Mouse (Mus musculus) stomach, postnatal 0 days (tissue): ENCODE measurements around the gene Lgr5. TPM values are rescaled to one million over a fixed set of nuclear protein-coding genes. Genes with fewer than 3 reads are reported as not detected.

Experiments
- ATAC-seq: fragments of 200-750 bp; cut with Nextera tagmentation; 2 replicates; pipeline ENCODE4 v1.8.0; 2017; ENCODE audit not compliant: low FRiP score, low TSS enrichment
- DNase-seq: peaks from one replicate; pipeline ENCODE4 v3.0.0-alpha.2; 2016; ENCODE audit warnings: low spot score
- H3K27ac ChIP-seq: fragments of 300-500 bp; sonication (generic); replicated peaks from 2 replicates; pipeline ENCODE4 v1.5.1; 2014; ENCODE audit warnings: mild to moderate bottlenecking, control low read depth
- H3K27me3 ChIP-seq: fragments of 300-500 bp; sonication (generic); 2 replicates; pipeline ENCODE4 v1.6.1; 2014; ENCODE audit warnings: low read length; ENCODE audit not compliant: control insufficient read depth, insufficient read depth
- H3K36me3 ChIP-seq: fragments of 300-500 bp; sonication (generic); 2 replicates; pipeline ENCODE4 v1.6.1; 2014; ENCODE audit warnings: low read length, mixed read lengths; ENCODE audit not compliant: control insufficient read depth, insufficient read depth
- H3K4me1 ChIP-seq: fragments of 300-500 bp; sonication (generic); replicated peaks from 2 replicates; pipeline ENCODE4 v1.6.1; 2014; ENCODE audit warnings: antibody characterized with exemption; ENCODE audit not compliant: control insufficient read depth, insufficient read depth
- H3K4me2 ChIP-seq: fragments of 300-500 bp; sonication (generic); replicated peaks from 2 replicates; pipeline ENCODE4 v1.6.1; 2014; ENCODE audit warnings: low read depth, mild to moderate bottlenecking, control low read depth, moderate library complexity
- H3K4me3 ChIP-seq: fragments of 300-500 bp; sonication (generic); 2 replicates; pipeline ENCODE4 v1.5.1; 2014; ENCODE audit warnings: low read depth, low read length, control low read depth
- H3K9ac ChIP-seq: fragments of 300-500 bp; sonication (generic); 2 replicates; pipeline ENCODE4 v1.6.1; 2014; ENCODE audit warnings: mild to moderate bottlenecking, low read length, control low read depth, mixed read lengths
- H3K9me3 ChIP-seq: fragments of 300-500 bp; sonication (generic); 2 replicates; pipeline ENCODE4 v1.6.1; 2016; ENCODE audit warnings: low read length; ENCODE audit not compliant: control insufficient read depth
- CTCF ChIP-seq: IDR thresholded peaks from 2 replicates; pipeline ENCODE4 v1.5.1; 2016; ENCODE audit warnings: antibody characterized with exemption, low read depth, mild to moderate bottlenecking, moderate library complexity
- EP300 ChIP-seq: optimal IDR thresholded peaks from 2 replicates; pipeline ENCODE3; 2016; ENCODE audit warnings: antibody characterized with exemption
- WGBS: fragments of 180-500 bp; shearing (Covaris S2); extraction: QIAGEN DNeasy Blood & Tissue Kit; methylation state at CpG from one replicate; pipeline ENCODE4 v1.1.7; 2014; 5-methylcytosine and 5-hydroxymethylcytosine counted together
- polyA plus RNA-seq: library from polyadenylated mRNA; unstranded; fragments of >200 nt; fragmentation: Nextera tagmentation; extraction: Ambion mirVana; gene quantifications from 2 replicates; pipeline ENCODE4 v1.2.1, GENCODE M21; 2015

Gene Lgr5
- polyA plus RNA-seq, 1 experiment from 2014 or later = 2.9 TPM

DNA sequence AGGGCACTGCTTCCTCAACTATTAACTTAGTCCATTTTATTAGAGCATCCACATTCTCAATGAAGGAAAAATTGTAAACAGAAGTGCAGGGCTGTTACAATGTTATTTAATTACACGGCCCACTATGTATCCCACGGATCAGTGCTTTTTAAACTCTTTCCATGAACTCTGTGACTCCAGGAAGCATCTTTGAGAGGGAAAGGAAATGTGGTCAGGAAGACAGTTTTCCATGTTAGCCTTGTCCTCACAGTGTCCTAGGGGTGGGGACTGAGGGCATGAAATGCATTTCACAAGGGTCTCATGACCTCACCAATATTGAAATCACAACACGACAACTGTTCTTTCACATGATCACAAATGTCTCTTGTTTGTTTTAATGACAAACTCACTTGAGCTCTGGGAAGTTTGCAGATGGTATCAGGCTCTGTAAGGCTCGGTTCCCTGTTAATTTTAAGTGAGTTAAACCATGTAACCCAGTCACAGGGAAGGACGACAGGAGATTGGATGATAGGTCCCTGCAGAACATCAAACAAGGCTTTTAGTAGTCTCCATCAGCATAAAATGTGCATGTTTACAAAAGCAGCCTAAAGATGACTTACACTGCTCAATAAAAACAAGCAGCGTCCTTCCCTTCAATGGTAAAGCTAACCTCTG, 130.1 kb downstream of the Lgr5 start:
- DNase-seq (no peak), ATAC-seq (no peak)
- Histone ChIP-seq H3K27me3 (no peaks in the 10 kb centered on the region), H3K9me3 (no peaks in the 10 kb centered on the region), H3K4me1 (no peaks in the 10 kb centered on the region), H3K9ac (no peak overlapping the region), H3K36me3 (no peaks in the 10 kb centered on the region), H3K4me3 (no peak overlapping the region), H3K27ac (no peak overlapping the region), H3K4me2 (no peak overlapping the region)
- TF ChIP-seq EP300 (no peak), CTCF (no peak)
- 39% methylated on average over 6 of the region's 6 CpGs for WGBS

DNA sequence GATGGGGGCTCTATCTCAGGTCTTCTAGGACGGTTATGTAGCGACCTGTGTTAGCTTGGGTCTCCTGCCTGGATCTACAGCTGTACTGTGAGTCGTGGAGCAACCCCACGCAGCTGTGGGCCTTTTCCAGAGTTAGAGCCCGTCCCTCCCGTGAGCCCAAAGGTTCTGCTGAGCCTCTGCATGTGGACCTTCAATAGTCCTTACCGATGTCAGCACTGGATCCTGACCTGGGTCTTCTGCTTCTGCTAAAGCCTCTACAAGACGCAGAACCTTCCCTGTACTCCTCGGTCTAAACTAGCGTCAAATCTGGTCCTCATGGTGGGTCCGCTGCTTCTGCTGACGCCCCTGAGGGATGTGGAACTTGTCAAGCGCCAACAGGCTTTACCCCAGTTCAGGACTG, 139.0 kb downstream of the Lgr5 start:
- Histone ChIP-seq H3K27ac (no peak overlapping the region), H3K4me1 (no peaks in the 10 kb centered on the region), H3K4me2 (no peak overlapping the region), H3K9me3 (no peaks in the 10 kb centered on the region), H3K27me3 (no peaks in the 10 kb centered on the region), H3K9ac (no peak overlapping the region), H3K36me3 (no peaks in the 10 kb centered on the region), H3K4me3 (no peak overlapping the region)
- TF ChIP-seq CTCF (no peak), EP300 (no peak)
- 88% methylated on average over 13 of the region's 13 CpGs for WGBS
- ATAC-seq (no peak), DNase-seq (no peak)

DNA sequence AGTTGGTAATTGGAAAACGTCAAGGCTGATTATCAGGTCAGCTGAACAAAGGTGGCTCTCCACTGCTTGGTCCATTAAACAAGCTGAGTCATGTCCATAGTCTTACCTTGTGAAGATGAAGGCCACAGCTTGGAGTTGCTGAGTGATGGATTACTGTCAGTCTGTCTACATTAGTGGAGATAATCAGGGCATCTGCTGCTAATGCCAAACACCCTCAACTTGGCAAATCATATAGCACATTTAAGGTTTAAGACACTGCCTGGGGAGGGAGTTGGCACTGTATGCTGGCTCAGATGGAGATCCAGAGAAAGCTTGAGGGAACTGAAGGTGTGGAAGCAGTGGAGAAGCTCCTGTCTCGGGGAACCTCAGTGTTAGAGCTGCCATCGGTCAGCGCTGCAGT, 150.3 kb downstream of the Lgr5 start:
- peaks cover 4% of the 10 kb centered on the region; the same call in 1 of the 2 replicates for H3K36me3 ChIP-seq
- no peak for DNase-seq
- 88% methylated on average over 4 of the region's 4 CpGs for WGBS

DNA sequence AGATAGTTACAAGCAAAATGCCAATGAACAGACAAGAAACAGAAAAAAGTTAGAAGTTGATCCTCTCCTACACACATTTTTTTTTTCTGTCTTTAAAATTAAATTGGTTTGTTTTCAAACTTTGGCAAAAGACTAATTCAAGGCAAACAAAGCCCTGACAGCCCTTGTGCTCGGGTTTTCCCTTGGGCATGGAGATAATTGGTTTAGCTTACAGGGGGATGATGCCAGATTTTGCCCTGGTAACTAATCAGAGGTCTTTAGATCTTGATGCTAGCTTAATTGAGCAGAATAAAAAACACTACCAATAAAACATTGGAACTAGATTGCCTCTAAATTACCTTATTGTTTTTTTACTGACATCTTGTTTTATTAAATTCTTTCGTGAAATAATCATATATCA, 162.2 kb downstream of the Lgr5 start:
- DNase-seq = no peak
- TF ChIP-seq CTCF (no peak), EP300 (no peak)

More for the DNA sequence above, 150.3 kb downstream of the Lgr5 start:
- no peak overlapping the region for H3K4me3 ChIP-seq
- TF ChIP-seq EP300 = no peak
- no peak for TF ChIP-seq CTCF
- H3K27me3 ChIP-seq = no peaks in the 10 kb centered on the region
- H3K4me2 ChIP-seq = no peak overlapping the region
- no peak overlapping the region for H3K27ac ChIP-seq
- H3K9ac ChIP-seq = no peak overlapping the region
- H3K4me1 ChIP-seq = no peaks in the 10 kb centered on the region
- no peaks in the 10 kb centered on the region for H3K9me3 ChIP-seq
- ATAC-seq = no peak

DNA sequence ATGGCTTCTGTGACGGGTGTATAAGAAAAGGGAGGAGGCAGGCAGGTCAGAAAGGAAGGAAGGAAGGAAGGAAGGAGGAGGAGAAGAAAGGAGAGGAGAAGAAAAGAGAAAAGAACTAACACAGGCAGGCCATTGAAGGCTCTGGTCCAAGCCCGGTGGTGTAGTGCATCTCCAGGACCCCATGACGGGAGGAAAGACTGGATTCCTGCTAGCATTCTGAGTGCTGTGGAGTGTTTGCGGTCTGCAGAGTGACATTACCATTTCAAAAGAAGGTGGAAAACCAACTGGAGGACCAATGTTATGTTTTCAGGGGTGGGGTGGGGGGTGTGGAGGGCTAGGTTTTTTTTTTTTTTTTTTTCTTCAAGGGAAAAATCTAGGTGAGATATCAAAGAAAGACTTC, 165.6 kb downstream of the Lgr5 start:
- Histone ChIP-seq H3K4me2 (no peak overlapping the region), H3K27ac (no peak overlapping the region), H3K9me3 (no peaks in the 10 kb centered on the region), H3K27me3 (no peaks in the 10 kb centered on the region), H3K9ac (no peak overlapping the region), H3K4me3 (no peak overlapping the region), H3K4me1 (no peaks in the 10 kb centered on the region), H3K36me3 (peaks cover 13% of the 10 kb centered on the region)
- ATAC-seq (no peak), DNase-seq (no peak)
- 93% methylated on average over 4 of the region's 4 CpGs for WGBS
- TF ChIP-seq EP300 = no peak
- no peak for TF ChIP-seq CTCF

More for the DNA sequence above, 162.2 kb downstream of the Lgr5 start:
- H3K27ac ChIP-seq = no peak overlapping the region
- no peak overlapping the region for H3K4me3 ChIP-seq
- H3K9ac ChIP-seq = no peak overlapping the region
- WGBS = 71% methylated on average over 2 of the region's 2 CpGs
- H3K27me3 ChIP-seq = no peaks in the 10 kb centered on the region
- no peak for ATAC-seq
- peaks cover 14% of the 10 kb centered on the region for H3K36me3 ChIP-seq
- H3K9me3 ChIP-seq = no peaks in the 10 kb centered on the region
- no peak overlapping the region for H3K4me2 ChIP-seq
- H3K4me1 ChIP-seq = no peaks in the 10 kb centered on the region

DNA sequence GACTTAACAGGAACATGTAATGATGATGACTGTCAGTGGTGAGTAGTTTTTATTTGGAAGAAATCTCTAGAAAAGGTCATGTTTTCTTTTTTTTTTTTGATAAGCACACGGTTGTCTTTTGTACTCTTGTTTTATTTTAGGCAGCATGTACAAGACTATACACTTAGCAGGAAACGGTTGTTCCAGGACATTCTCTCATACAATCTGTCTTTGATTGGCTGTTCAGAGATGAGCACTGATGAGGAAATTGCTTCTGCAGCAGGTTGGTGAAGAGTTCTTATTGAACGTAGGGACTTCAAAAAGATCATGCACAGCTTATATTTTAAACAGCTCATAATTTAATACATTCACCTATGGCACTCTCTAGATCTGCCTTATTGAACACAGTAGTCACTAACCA, 173.5 kb downstream of the Lgr5 start:
- Histone ChIP-seq H3K4me3 (no peak overlapping the region), H3K9me3 (no peaks in the 10 kb centered on the region), H3K9ac (no peak overlapping the region), H3K36me3 (peaks cover 24% of the 10 kb centered on the region), H3K4me2 (no peak overlapping the region), H3K27me3 (no peaks in the 10 kb centered on the region), H3K27ac (no peak overlapping the region), H3K4me1 (no peaks in the 10 kb centered on the region)
- no peak for DNase-seq
- TF ChIP-seq EP300 (no peak), CTCF (no peak)
- 78% methylated on average over 3 of the region's 3 CpGs for WGBS
- ATAC-seq = no peak
